Mouse (Mus musculus) forebrain, postnatal 0 days (tissue): ENCODE results near the gene Mtx1. TPM values are rescaled to one million over a fixed set of nuclear protein-coding genes. Genes with fewer than 3 reads are reported as not detected.

ENCODE experiments used
- ATAC-seq: fragments of 200-750 bp; cut with Nextera tagmentation; 2 replicates; pipeline ENCODE4 v1.8.0; 2017; ENCODE audit warnings: mild to moderate bottlenecking, moderate library complexity
- DNase-seq: peaks from one replicate; pipeline ENCODE4 v3.0.0-alpha.2; 2015
- H3K27ac ChIP-seq: fragments of 300-500 bp; sonication (generic); 2 replicates; pipeline ENCODE4 v1.5.1; 2014; ENCODE audit warnings: low read depth, mild to moderate bottlenecking, antibody characterized with exemption, low read length, moderate library complexity, mixed read lengths
- H3K27me3 ChIP-seq: fragments of 300-500 bp; sonication (generic); 2 replicates; pipeline ENCODE4 v1.6.1; 2014; ENCODE audit warnings: mild to moderate bottlenecking, low read length, mixed read lengths; ENCODE audit not compliant: insufficient read depth
- H3K36me3 ChIP-seq: fragments of 300-500 bp; sonication (generic); 2 replicates; pipeline ENCODE4 v1.6.1; 2014; ENCODE audit warnings: mild to moderate bottlenecking, moderate library complexity; ENCODE audit not compliant: insufficient read depth
- H3K4me1 ChIP-seq: fragments of 300-500 bp; sonication (generic); 2 replicates; pipeline ENCODE4 v1.6.1; 2014; ENCODE audit warnings: antibody characterized with exemption; ENCODE audit not compliant: insufficient read depth
- H3K4me2 ChIP-seq: fragments of 300-500 bp; sonication (generic); 2 replicates; pipeline ENCODE4 v1.6.1; 2014; ENCODE audit warnings: low read depth, mild to moderate bottlenecking, moderate library complexity
- H3K4me3 ChIP-seq: fragments of 300-500 bp; sonication (generic); 2 replicates; pipeline ENCODE4 v1.5.1; 2014; ENCODE audit warnings: low read depth, low read length, mixed read lengths
- H3K9ac ChIP-seq: fragments of 300-500 bp; sonication (generic); 2 replicates; pipeline ENCODE4 v1.6.1; 2014; ENCODE audit warnings: mild to moderate bottlenecking
- H3K9me3 ChIP-seq: fragments of 300-500 bp; sonication (generic); 2 replicates; pipeline ENCODE4 v1.6.1; 2016; ENCODE audit warnings: low read length
- CTCF ChIP-seq: sonication (generic); IDR thresholded peaks from 2 replicates; pipeline ENCODE4 v1.5.1; 2016; ENCODE audit warnings: antibody characterized with exemption, control low read depth, low read depth
- WGBS: fragments of 180-500 bp; shearing (Covaris S2); extraction: QIAGEN DNeasy Blood & Tissue Kit; methylation state at CpG from one replicate; pipeline ENCODE4 v1.1.7; 2014; 5-methylcytosine and 5-hydroxymethylcytosine counted together
- microRNA counts: library from miRNA; unstranded; fragments of <30 nt; microRNA quantifications from one replicate; lab custom pipeline; 2015
- microRNA-seq, 2 experiments: library from miRNA; unstranded; fragments of <30 nt; microRNA quantifications; one replicate each; pipeline ENCODE4; 2016
- polyA plus RNA-seq: library from polyadenylated mRNA; unstranded; fragments of >200 nt; fragmentation: Nextera tagmentation; extraction: Ambion mirVana; gene quantifications from 2 replicates; pipeline ENCODE4 v1.2.1, GENCODE M21; 2015
- total RNA-seq: library from RNA; depleted of rRNA; stranded (reverse); fragments of >200 nt; gene quantifications from 2 replicates; pipeline ENCODE4 v1.2.3, GENCODE M21; 2014; rRNA removed

The Mtx1 gene
- total and polyA plus RNA-seq, 2 experiments from 2014 or later = 167 to 199 TPM

GRCm38 (mm10) chr3:89159211-89159610, 67.7 kb downstream of the Mtx1 start:
- Histone ChIP-seq H3K27ac (peak overlapping the region; percentile 41; the same call in 1 of the 2 replicates), H3K9ac (peak overlapping the region; percentile 69), H3K4me1 (0 out of 2 replicates have a peak, but pooled peaks cover 8% of the 10 kb centered on the region), H3K4me3 (peak overlapping the region; percentile 76), H3K27me3 (no peaks in the 10 kb centered on the region), H3K36me3 (no peaks in the 10 kb centered on the region), H3K9me3 (no peaks in the 10 kb centered on the region), H3K4me2 (peak overlapping the region; percentile 89)
- TF ChIP-seq CTCF = no peak
- peak; percentile 7; the same call in 1 of the 2 replicates for ATAC-seq
- WGBS = 3% methylated on average over 13 of the region's 13 CpGs
- no peak for DNase-seq

MicroRNA genes within 50 kb of the gene (microRNA counts, 519-probe panel; counts per million panel counts)
- microRNA mmu-miR-92b (lab: Ali Mortazavi, UCI) = 3,579 counts per million, percentile 36 among the panel's probes with 10 or more counts

Small RNA genes lying within 50 kb of the gene (microRNA-seq; reads per million reads assigned to microRNA genes)
- 3,346 to 3,755 reads per million in 2 experiments for gene Mir92b

Other genes with a start within 250 kb of the Mtx1 start
- gene Rusc1, start 133.8 kb downstream of the Mtx1 start, total RNA-seq = 148 and 158 TPM in 2 replicates
- gene Rusc1, start 133.8 kb downstream of the Mtx1 start, polyA plus RNA-seq = 86.1 and 101 TPM in 2 replicates
- gene Gm43738, start 126.0 kb downstream of the Mtx1 start, total RNA-seq = not detected in 2 replicates
- gene Gm43738, start 126.0 kb downstream of the Mtx1 start, polyA plus RNA-seq = not detected in 2 replicates
- gene Fdps, start 125.1 kb downstream of the Mtx1 start, total RNA-seq = 421 and 510 TPM in 2 replicates
- 435 and 441 TPM in 2 replicates for gene Fdps, start 125.1 kb downstream of the Mtx1 start, polyA plus RNA-seq
- gene Pklr, start 90.9 kb downstream of the Mtx1 start, total RNA-seq = 0.08 and 0.76 TPM in 2 replicates
- 0.19 TPM in 1 of 2 replicates, not detected in the other for gene Pklr, start 90.9 kb downstream of the Mtx1 start, polyA plus RNA-seq
- 44.9 and 45.5 TPM in 2 replicates for gene Hcn3, start 66.9 kb downstream of the Mtx1 start, total RNA-seq
- 22.7 and 30.3 TPM in 2 replicates for gene Hcn3, start 66.9 kb downstream of the Mtx1 start, polyA plus RNA-seq
- 35.6 and 43.1 TPM in 2 replicates for gene Clk2, start 62.3 kb downstream of the Mtx1 start, total RNA-seq
- gene Clk2, start 62.3 kb downstream of the Mtx1 start, polyA plus RNA-seq = 11.2 and 12.8 TPM in 2 replicates
- 44.3 and 63.7 TPM in 2 replicates for gene Scamp3, start 49.6 kb downstream of the Mtx1 start, total RNA-seq
- 116 and 124 TPM in 2 replicates for gene Scamp3, start 49.6 kb downstream of the Mtx1 start, polyA plus RNA-seq
- 8.9 and 12.7 TPM in 2 replicates for gene Fam189b, start 43.9 kb downstream of the Mtx1 start, total RNA-seq
- gene Fam189b, start 43.9 kb downstream of the Mtx1 start, polyA plus RNA-seq = 23.8 and 31.8 TPM in 2 replicates
- gene Gba, start 24.2 kb downstream of the Mtx1 start, total RNA-seq = 46.9 and 51.1 TPM in 2 replicates
- 40.4 and 41.7 TPM in 2 replicates for gene Gba, start 24.2 kb downstream of the Mtx1 start, polyA plus RNA-seq
- 53.6 and 74.1 TPM in 2 replicates for gene Thbs3, start 11.9 kb downstream of the Mtx1 start, total RNA-seq
- 31.1 and 42.8 TPM in 2 replicates for gene Thbs3, start 11.9 kb downstream of the Mtx1 start, polyA plus RNA-seq
- gene Muc1, start 2.0 kb upstream of the Mtx1 start, total RNA-seq = 1.3 and 1.6 TPM in 2 replicates
- 0.27 and 0.35 TPM in 2 replicates for gene Muc1, start 2.0 kb upstream of the Mtx1 start, polyA plus RNA-seq
- gene Krtcap2, start 18.9 kb upstream of the Mtx1 start, total RNA-seq = 67.0 and 68.1 TPM in 2 replicates
- gene Krtcap2, start 18.9 kb upstream of the Mtx1 start, polyA plus RNA-seq = 221 and 244 TPM in 2 replicates
- gene Trim46, start 19.2 kb upstream of the Mtx1 start, total RNA-seq = 83.0 and 98.3 TPM in 2 replicates
- gene Trim46, start 19.2 kb upstream of the Mtx1 start, polyA plus RNA-seq = 56.0 and 63.5 TPM in 2 replicates
- 66.7 and 160 TPM in 2 replicates for gene Dpm3, start 32.3 kb upstream of the Mtx1 start, total RNA-seq
- gene Dpm3, start 32.3 kb upstream of the Mtx1 start, polyA plus RNA-seq = 74.9 and 96.8 TPM in 2 replicates
- gene Slc50a1, start 43.5 kb upstream of the Mtx1 start, total RNA-seq = 22.1 and 26.7 TPM in 2 replicates
- gene Slc50a1, start 43.5 kb upstream of the Mtx1 start, polyA plus RNA-seq = 34.8 and 36.8 TPM in 2 replicates
- 5.5 and 8.4 TPM in 2 replicates for gene Efna1, start 54.1 kb upstream of the Mtx1 start, total RNA-seq
- gene Efna1, start 54.1 kb upstream of the Mtx1 start, polyA plus RNA-seq = 10.8 and 11.1 TPM in 2 replicates
- 76.7 and 80.7 TPM in 2 replicates for gene Efna3, start 95.9 kb upstream of the Mtx1 start, total RNA-seq
- gene Efna3, start 95.9 kb upstream of the Mtx1 start, polyA plus RNA-seq = 68.9 and 73.8 TPM in 2 replicates
- gene Efna4, start 110.9 kb upstream of the Mtx1 start, total RNA-seq = 8.4 and 11.1 TPM in 2 replicates
- gene Efna4, start 110.9 kb upstream of the Mtx1 start, polyA plus RNA-seq = 7.8 and 8.1 TPM in 2 replicates
- 47.9 and 53.3 TPM in 2 replicates for gene Adam15, start 122.9 kb upstream of the Mtx1 start, total RNA-seq
- 50.1 and 56.4 TPM in 2 replicates for gene Adam15, start 122.9 kb upstream of the Mtx1 start, polyA plus RNA-seq
- gene Dcst2, start 134.9 kb upstream of the Mtx1 start, total RNA-seq = 0.19 and 0.46 TPM in 2 replicates
- 0.43 and 0.56 TPM in 2 replicates for gene Dcst2, start 134.9 kb upstream of the Mtx1 start, polyA plus RNA-seq
- 0.15 TPM in 1 of 2 replicates, not detected in the other for gene Dcst1, start 138.2 kb upstream of the Mtx1 start, total RNA-seq
- 0.89 and 1.3 TPM in 2 replicates for gene Dcst1, start 138.2 kb upstream of the Mtx1 start, polyA plus RNA-seq
- gene Zbtb7b, start 167.7 kb upstream of the Mtx1 start, total RNA-seq = 2.1 and 4.9 TPM in 2 replicates
- 0.33 and 0.75 TPM in 2 replicates for gene Zbtb7b, start 167.7 kb upstream of the Mtx1 start, polyA plus RNA-seq
- 4.2 TPM in 1 of 2 replicates, not detected in the other for gene Lenep, start 175.7 kb upstream of the Mtx1 start, total RNA-seq
- 0.40 TPM in 1 of 2 replicates, not detected in the other for gene Lenep, start 175.7 kb upstream of the Mtx1 start, polyA plus RNA-seq
- 25.6 and 34.9 TPM in 2 replicates for gene Flad1, start 184.8 kb upstream of the Mtx1 start, total RNA-seq
- gene Flad1, start 184.8 kb upstream of the Mtx1 start, polyA plus RNA-seq = 30.9 and 31.5 TPM in 2 replicates
- gene Cks1b, start 191.3 kb upstream of the Mtx1 start, total RNA-seq = 24.5 and 27.3 TPM in 2 replicates
- gene Cks1b, start 191.3 kb upstream of the Mtx1 start, polyA plus RNA-seq = 93.9 and 109 TPM in 2 replicates
- gene Shc1, start 191.4 kb upstream of the Mtx1 start, total RNA-seq = 15.8 and 19.8 TPM in 2 replicates
- gene Shc1, start 191.4 kb upstream of the Mtx1 start, polyA plus RNA-seq = 11.3 and 11.8 TPM in 2 replicates
- 62.5 and 72.1 TPM in 2 replicates for gene Pygo2, start 203.1 kb upstream of the Mtx1 start, total RNA-seq
- 42.5 and 43.5 TPM in 2 replicates for gene Pygo2, start 203.1 kb upstream of the Mtx1 start, polyA plus RNA-seq
- gene Pbxip1, start 209.6 kb upstream of the Mtx1 start, total RNA-seq = 16.9 and 21.6 TPM in 2 replicates
- 16.9 and 27.8 TPM in 2 replicates for gene Pbxip1, start 209.6 kb upstream of the Mtx1 start, polyA plus RNA-seq
- 80.1 and 108 TPM in 2 replicates for gene Pmvk, start 227.5 kb upstream of the Mtx1 start, total RNA-seq
- gene Pmvk, start 227.5 kb upstream of the Mtx1 start, polyA plus RNA-seq = 84.3 and 96.8 TPM in 2 replicates